Mouse (Mus musculus): ENCODE data around the gene Exo1.

Exo1 gene

GRCm38 (mm10) chr1:175961786-175962185 is 81.4 kb downstream of the Exo1 start:
- no peak for DNase-seq

All from thymus, postnatal 36 days (tissue).